Mouse (Mus musculus): ENCODE measurements around the gene Hps1.
"Not testable (repeated sequence)": the region's sequence is repeated elsewhere in the genome, so short reads cannot be mapped to it uniquely, and the experiment has no call there.

DNA sequence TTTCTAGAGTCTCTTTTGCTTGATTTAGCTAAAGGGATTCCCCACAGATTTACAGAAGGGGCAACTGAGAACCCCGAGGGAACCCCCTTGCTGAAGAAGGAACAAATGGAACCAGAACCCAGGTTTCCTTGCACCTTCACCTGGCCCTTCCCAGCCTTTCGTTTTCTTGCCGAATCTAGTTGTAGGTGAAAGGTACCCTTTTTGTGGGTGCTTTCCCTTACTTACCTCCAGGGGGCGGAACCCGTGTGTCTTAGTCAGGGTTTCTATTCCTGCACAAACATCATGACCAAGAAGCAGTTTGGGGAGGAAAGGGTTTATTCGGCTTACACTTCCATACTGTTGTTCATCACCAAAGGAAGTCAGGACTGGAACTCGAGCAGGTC is 369 bp upstream of the Hps1 start:
- TF ChIP-seq CTCF (conservative IDR thresholded peaks at IDR 0.05; ENCODE audit: low read length); POU5F1 (IDR thresholded peaks at IDR 0.05; ENCODE audit: borderline replicate concordance, low read length): not testable (repeated sequence)
